Mouse (Mus musculus): ENCODE data around the gene Shq1. TPM values are rescaled to one million over a fixed set of nuclear protein-coding genes. Genes with fewer than 3 reads are reported as not detected.
A peak's percentile ranks its signal among the peaks of the same experiment; 100 is the strongest.

Gene Shq1
- polyA plus RNA-seq, 1 experiment, result 3.8 TPM

GRCm38 (mm10) chr6:100558057-100558456, 112.9 kb downstream of the Shq1 start:
- DNase-seq (ENCODE audit: low read depth, low spot score), result no peak
- WGBS, result 66% methylated on average over 8 of the region's 8 CpGs

- 84% methylated on average over 15 of the region's 15 CpGs for WGBS
- DNase-seq (ENCODE audit: low read depth, low spot score), result no peak
Observed at GRCm38 (mm10) chr6:100542154-100542997, 128.6 kb downstream of the Shq1 start.

- no peak for DNase-seq (ENCODE audit: low read depth, low spot score)
- WGBS, result 33% methylated on average over 4 of the region's 4 CpGs
Observed at GRCm38 (mm10) chr6:100539698-100540097, 131.3 kb downstream of the Shq1 start.

- DNase-seq (ENCODE audit: low read depth, low spot score), result no peak
- WGBS, result 80% methylated on average over 7 of the region's 7 CpGs
Observed at GRCm38 (mm10) chr6:100538570-100538969, 132.4 kb downstream of the Shq1 start.

- WGBS, result 39% methylated on average over 6 of the region's 6 CpGs
- DNase-seq (ENCODE audit: low read depth, low spot score), result no peak
Observed at GRCm38 (mm10) chr6:100537987-100538386, 133.0 kb downstream of the Shq1 start.

GRCm38 (mm10) chr6:100537042-100537441, 133.9 kb downstream of the Shq1 start:
- DNase-seq (ENCODE audit: low read depth, low spot score), result no peak
- WGBS, result 80% methylated on average over 5 of the region's 5 CpGs

GRCm38 (mm10) chr6:100533364-100533763, 137.6 kb downstream of the Shq1 start:
- no peak for DNase-seq (ENCODE audit: low read depth, low spot score)

GRCm38 (mm10) chr6:100532326-100532725, 138.6 kb downstream of the Shq1 start:
- DNase-seq (ENCODE audit: low read depth, low spot score), result no peak
- 68% methylated on average over 8 of the region's 8 CpGs for WGBS

More at GRCm38 (mm10) chr6:100533364-100533763, 137.6 kb downstream of the Shq1 start:
- WGBS, result 71% methylated on average over 7 of the region's 7 CpGs

- WGBS, result 91% methylated on average over 3 of the region's 3 CpGs
- DNase-seq (ENCODE audit: low read depth, low spot score), result no peak
Observed at GRCm38 (mm10) chr6:100529673-100530072, 141.3 kb downstream of the Shq1 start.

- no peak for DNase-seq (ENCODE audit: low read depth, low spot score)
- WGBS, result 63% methylated on average over 7 of the region's 7 CpGs
Observed at GRCm38 (mm10) chr6:100528556-100528955, 142.4 kb downstream of the Shq1 start.

GRCm38 (mm10) chr6:100527972-100528371, 143.0 kb downstream of the Shq1 start:
- 87% methylated on average over 5 of the region's 5 CpGs for WGBS
- DNase-seq (ENCODE audit: low read depth, low spot score), result no peak

GRCm38 (mm10) chr6:100527161-100527560, 143.8 kb downstream of the Shq1 start:
- DNase-seq (ENCODE audit: low read depth, low spot score), result no peak
- 88% methylated on average over 6 of the region's 6 CpGs for WGBS

- 19% methylated on average over 9 of the region's 9 CpGs for WGBS
- no peak for DNase-seq (ENCODE audit: low read depth, low spot score)
Observed at GRCm38 (mm10) chr6:100526066-100526465, 144.9 kb downstream of the Shq1 start.

GRCm38 (mm10) chr6:100525496-100525895, 145.5 kb downstream of the Shq1 start:
- DNase-seq (ENCODE audit: low read depth, low spot score), result peak; percentile 28
- WGBS, result 27% methylated on average over 3 of the region's 3 CpGs

GRCm38 (mm10) chr6:100522495-100522894, 148.5 kb downstream of the Shq1 start:
- DNase-seq (ENCODE audit: low read depth, low spot score), result no peak
- WGBS, result 85% methylated on average over 3 of the region's 3 CpGs

- no peak for DNase-seq (ENCODE audit: low read depth, low spot score)
- 57% methylated on average over 2 of the region's 2 CpGs for WGBS
Observed at GRCm38 (mm10) chr6:100521615-100522398, 149.2 kb downstream of the Shq1 start.

- 64% methylated on average over 5 of the region's 5 CpGs for WGBS
- DNase-seq (ENCODE audit: low read depth, low spot score), result no peak
Observed at GRCm38 (mm10) chr6:100520558-100521099, 150.3 kb downstream of the Shq1 start.

- WGBS, result 51% methylated on average over 12 of the region's 12 CpGs
- no peak for DNase-seq (ENCODE audit: low read depth, low spot score)
Observed at GRCm38 (mm10) chr6:100519837-100520236, 151.1 kb downstream of the Shq1 start.
